Mouse (Mus musculus) T-cell, adult 2 months (primary cell): ENCODE data around the gene Fam24a.

Experiments
- DNase-seq: peaks from one replicate; pipeline ENCODE4 v3.0.0; 2022; ENCODE audit warnings: low spot score

Gene Fam24a

GRCm38 (mm10) chr7:131333564-131333963 is at the start of gene Fam24a:
Gene Fam24a, plus strand, starts transcription at chr7:131333864.
- DNase-seq = no peak

- DNase-seq = no peak
Measured at GRCm38 (mm10) chr7:131297151-131297550, 36.5 kb upstream of the Fam24a start.

- DNase-seq = no peak
Measured at GRCm38 (mm10) chr7:131303340-131303739, 30.3 kb upstream of the Fam24a start.

- DNase-seq = no peak
Measured at GRCm38 (mm10) chr7:131306733-131307132, 26.9 kb upstream of the Fam24a start.

- no peak for DNase-seq
Measured at GRCm38 (mm10) chr7:131314493-131314892, 19.2 kb upstream of the Fam24a start.

GRCm38 (mm10) chr7:131317587-131317986 is 16.1 kb upstream of the Fam24a start:
- DNase-seq = no peak

GRCm38 (mm10) chr7:131318340-131318739 is 15.3 kb upstream of the Fam24a start:
- no peak for DNase-seq

- no peak for DNase-seq
Measured at GRCm38 (mm10) chr7:131322192-131322591, 11.5 kb upstream of the Fam24a start, which contains the start of gene Cuzd1. Gene Cuzd1, minus strand, starts transcription at chr7:131322292.

- DNase-seq = no peak
Measured at GRCm38 (mm10) chr7:131327054-131327453, 6.6 kb upstream of the Fam24a start.

- no peak for DNase-seq
Measured at GRCm38 (mm10) chr7:131329416-131329815, 4.2 kb upstream of the Fam24a start, which contains the start of gene Fam24b. Gene Fam24b, minus strand, starts transcription at chr7:131329516.

- DNase-seq = no peak
Measured at GRCm38 (mm10) chr7:131331688-131332087, 2.0 kb upstream of the Fam24a start.

GRCm38 (mm10) chr7:131337502-131338068 is 3.9 kb downstream of the Fam24a start:
- DNase-seq = no peak

GRCm38 (mm10) chr7:131345856-131346541 is 12.3 kb downstream of the Fam24a start:
- DNase-seq = no peak

GRCm38 (mm10) chr7:131356105-131356504 is 22.4 kb downstream of the Fam24a start:
- no peak for DNase-seq

GRCm38 (mm10) chr7:131362269-131362614 is 28.6 kb downstream of the Fam24a start:
- DNase-seq = no peak

GRCm38 (mm10) chr7:131362615-131363300 is 29.1 kb downstream of the Fam24a start, which contains the start of gene 2310057M21Rik:
Gene 2310057M21Rik, minus strand, starts transcription at chr7:131362759.
- DNase-seq = peak; percentile 84

- DNase-seq = no peak
Measured at GRCm38 (mm10) chr7:131364131-131364530, 30.5 kb downstream of the Fam24a start.

GRCm38 (mm10) chr7:131370648-131371469 is 37.2 kb downstream of the Fam24a start, which contains the start of gene Pstk:
Gene Pstk, plus strand, starts transcription at chr7:131371141.
- DNase-seq = peak; percentile 87

- no peak for DNase-seq
Measured at GRCm38 (mm10) chr7:131371470-131371860, 37.8 kb downstream of the Fam24a start.

- DNase-seq = peak; percentile 12
Measured at GRCm38 (mm10) chr7:131371880-131372651, 38.4 kb downstream of the Fam24a start.
